Mouse (Mus musculus) liver, embryonic 11.5 days (tissue): Measurements from ENCODE around the gene Frmd8. TPM values are rescaled to one million over a fixed set of nuclear protein-coding genes. Genes with fewer than 3 reads are reported as not detected.
A peak's percentile ranks its signal among the peaks of the same experiment; 100 is the strongest.

Source experiments
- ATAC-seq: fragments of 200-750 bp; cut with Nextera tagmentation; replicated peaks from 2 replicates; pipeline ENCODE4 v1.8.0; 2017; ENCODE audit warnings: moderate number of reproducible peaks, mild to moderate bottlenecking, moderate TSS enrichment, moderate library complexity; ENCODE audit not compliant: low FRiP score
- DNase-seq: peaks from one replicate; pipeline ENCODE4 v3.0.0-alpha.2; 2017; ENCODE audit warnings: low spot score
- H3K27ac ChIP-seq: fragments of 300-500 bp; sonication (generic); 2 replicates; pipeline ENCODE4 v1.5.1; 2014; ENCODE audit warnings: mild to moderate bottlenecking, low read depth, low read length, control low read depth
- H3K27me3 ChIP-seq: fragments of 300-500 bp; sonication (generic); replicated peaks from 2 replicates; pipeline ENCODE4 v1.6.1; 2014; ENCODE audit warnings: low read length, mixed read lengths; ENCODE audit not compliant: control insufficient read depth, insufficient read depth
- H3K36me3 ChIP-seq: fragments of 300-500 bp; sonication (generic); 2 replicates; pipeline ENCODE4 v1.6.1; 2014; ENCODE audit warnings: mild to moderate bottlenecking, low read length, moderate library complexity, mixed read lengths; ENCODE audit not compliant: control insufficient read depth, insufficient read depth
- H3K4me1 ChIP-seq: fragments of 300-500 bp; sonication (generic); replicated peaks from 2 replicates; pipeline ENCODE4 v1.6.1; 2014; ENCODE audit warnings: low read length, mixed read lengths; ENCODE audit not compliant: control insufficient read depth, insufficient read depth
- H3K4me2 ChIP-seq: fragments of 300-500 bp; sonication (generic); 2 replicates; pipeline ENCODE4 v1.6.1; 2014; ENCODE audit warnings: mild to moderate bottlenecking, control low read depth, moderate library complexity
- H3K4me3 ChIP-seq: fragments of 300-500 bp; sonication (generic); 2 replicates; pipeline ENCODE4 v1.5.1; 2014; ENCODE audit warnings: low read depth, low read length, control low read depth
- H3K9ac ChIP-seq: fragments of 300-500 bp; sonication (generic); 2 replicates; pipeline ENCODE4 v1.6.1; 2014; ENCODE audit warnings: low read depth, low read length, control low read depth
- H3K9me3 ChIP-seq: fragments of 300-500 bp; sonication (generic); 2 replicates; pipeline ENCODE4 v1.6.1; 2016; ENCODE audit warnings: low read length, inconsistent platforms, mixed read lengths; ENCODE audit not compliant: control insufficient read depth
- WGBS: fragments of 180-500 bp; shearing (Covaris S2); extraction: QIAGEN DNeasy Blood & Tissue Kit; methylation state at CpG from one replicate; pipeline ENCODE4 v1.1.7; 2014; 5-methylcytosine and 5-hydroxymethylcytosine counted together
- polyA plus RNA-seq: library from polyadenylated mRNA; unstranded; fragments of >200 nt; fragmentation: Nextera tagmentation; extraction: Ambion mirVana; gene quantifications from 2 replicates; pipeline ENCODE4 v1.2.1, GENCODE M21; 2014

Frmd8 gene
- polyA plus RNA-seq, result 26.8 and 27.9 TPM in 2 replicates

DNA sequence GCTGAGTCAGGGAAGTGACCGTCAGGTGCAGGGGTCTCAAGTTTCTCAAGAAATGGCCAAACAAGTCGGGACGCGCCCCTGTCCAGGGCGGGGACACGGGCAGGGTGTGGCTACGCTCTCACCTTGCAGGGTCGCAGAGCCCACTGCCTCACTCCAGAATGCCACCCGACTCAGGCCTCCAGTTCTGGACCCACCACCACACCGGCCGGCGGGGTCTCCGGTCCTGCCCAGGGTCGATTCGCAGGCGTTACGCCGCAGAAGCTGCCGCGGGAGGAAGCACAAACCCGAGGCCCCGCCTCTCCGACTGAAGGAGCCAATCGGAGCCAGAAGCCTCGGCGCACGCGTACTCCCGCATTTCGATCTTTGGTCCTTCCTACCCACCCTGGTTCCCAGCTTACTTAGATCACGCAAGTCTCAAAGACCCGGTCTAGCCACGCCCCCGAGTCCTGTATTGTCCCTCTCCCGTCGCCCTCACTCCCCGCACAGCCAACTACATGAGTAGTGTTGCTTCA is at the start of gene Frmd8:
Gene Frmd8, minus strand, starts transcription at position 306 of the 512 bp plus-strand sequence.
- no peaks in the 10 kb centered on the region for H3K9me3 ChIP-seq
- H3K4me1 ChIP-seq, result peaks cover 47% of the 10 kb centered on the region
- H3K27ac ChIP-seq, result peak within 1 kb of the TSS; percentile 69
- H3K4me2 ChIP-seq, result peak within 1 kb of the TSS; percentile 78
- H3K9ac ChIP-seq, result peak within 1 kb of the TSS; percentile 88
- ATAC-seq, result peak; percentile 81
- DNase-seq, result peak; percentile 90
- no peaks in the 10 kb centered on the region for H3K27me3 ChIP-seq
- WGBS, result under 1% methylated on average over 37 of the region's 37 CpGs
- H3K4me3 ChIP-seq, result peak within 1 kb of the TSS; percentile 84
- peaks cover 4% of the 10 kb centered on the region; the same call in 1 of the 2 replicates for H3K36me3 ChIP-seq

DNA sequence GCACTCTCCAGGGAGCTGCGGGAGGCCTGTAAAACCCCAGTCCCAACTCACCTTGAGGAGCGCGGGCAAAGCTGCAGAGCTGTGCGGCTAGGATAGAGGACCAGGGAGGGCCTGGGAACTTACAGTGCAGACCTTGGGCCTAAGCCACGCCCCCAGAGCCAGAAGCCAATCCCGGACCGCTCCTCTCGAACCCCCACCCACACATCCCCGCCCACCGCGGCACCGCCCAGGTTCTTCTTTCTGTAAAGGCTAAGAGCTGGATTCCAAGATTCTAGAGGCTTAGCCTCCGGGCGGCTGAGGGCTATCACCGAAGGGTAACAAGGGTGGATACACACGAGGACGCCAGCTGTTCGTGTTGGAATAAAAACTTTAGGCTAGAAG is 49.6 kb upstream of the Frmd8 start, which contains the start of gene Cdc42ep2:
Gene Cdc42ep2, minus strand, starts transcription at position 104 of the 381 bp plus-strand sequence.
- H3K9me3 ChIP-seq, result no peaks in the 10 kb centered on the region
- peak within 1 kb of the TSS; percentile 96 for H3K4me2 ChIP-seq
- DNase-seq (peak; percentile 94), ATAC-seq (peak; percentile 89)
- H3K36me3 ChIP-seq, result no peaks in the 10 kb centered on the region
- H3K27ac ChIP-seq, result peak within 1 kb of the TSS; percentile 54
- H3K27me3 ChIP-seq, result no peaks in the 10 kb centered on the region; the same call in 1 of the 2 replicates
- H3K9ac ChIP-seq, result peak within 1 kb of the TSS; percentile 64
- 0% methylated on average over 18 of the region's 18 CpGs for WGBS
- peaks cover 36% of the 10 kb centered on the region for H3K4me1 ChIP-seq
- H3K4me3 ChIP-seq, result peak within 1 kb of the TSS; percentile 59

DNA sequence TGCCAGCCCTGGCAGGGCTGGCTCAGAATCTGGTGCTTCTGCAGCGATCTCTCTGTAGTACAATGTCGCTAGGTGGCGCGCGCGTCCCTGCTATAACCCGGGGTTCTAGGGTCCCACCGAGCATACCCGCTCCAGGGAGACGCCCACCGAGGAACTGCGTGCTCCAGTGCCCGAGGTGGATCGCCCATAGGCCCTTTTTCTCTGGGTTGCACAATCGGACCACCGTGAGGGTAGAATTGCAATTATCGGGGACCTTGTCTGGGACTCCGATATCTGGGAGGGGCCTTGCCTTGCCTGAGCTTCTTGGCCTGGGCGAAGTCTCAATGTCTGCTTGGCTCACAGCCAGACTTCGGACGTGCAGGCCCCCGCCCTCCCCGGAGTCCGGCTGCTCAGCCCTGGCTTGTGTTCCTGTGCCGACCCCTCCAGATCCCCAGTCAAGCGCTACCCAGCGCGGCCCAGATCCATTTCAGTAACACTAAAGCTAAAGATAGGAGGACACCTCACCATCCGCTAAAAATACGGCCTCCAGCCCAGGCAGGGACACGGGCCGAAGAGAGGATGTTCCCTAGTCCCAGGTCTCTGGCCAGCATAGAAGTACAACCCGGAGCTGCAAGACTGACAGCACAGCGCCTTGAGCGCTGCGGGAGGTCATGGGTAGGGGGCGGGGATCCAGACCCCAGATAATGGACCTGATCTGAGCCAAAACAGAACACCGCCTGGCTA is 49.1 kb upstream of the Frmd8 start:
- Histone ChIP-seq H3K27ac (peak overlapping the region; percentile 54), H3K9me3 (no peaks in the 10 kb centered on the region), H3K36me3 (no peaks in the 10 kb centered on the region), H3K4me3 (peak overlapping the region; percentile 59), H3K27me3 (no peaks in the 10 kb centered on the region; the same call in 1 of the 2 replicates), H3K9ac (peak overlapping the region; percentile 64), H3K4me1 (peaks cover 36% of the 10 kb centered on the region), H3K4me2 (peak overlapping the region; percentile 96)
- peak; percentile 95 for DNase-seq
- WGBS, result under 1% methylated on average over 38 of the region's 38 CpGs
- ATAC-seq, result peak; percentile 54

DNA sequence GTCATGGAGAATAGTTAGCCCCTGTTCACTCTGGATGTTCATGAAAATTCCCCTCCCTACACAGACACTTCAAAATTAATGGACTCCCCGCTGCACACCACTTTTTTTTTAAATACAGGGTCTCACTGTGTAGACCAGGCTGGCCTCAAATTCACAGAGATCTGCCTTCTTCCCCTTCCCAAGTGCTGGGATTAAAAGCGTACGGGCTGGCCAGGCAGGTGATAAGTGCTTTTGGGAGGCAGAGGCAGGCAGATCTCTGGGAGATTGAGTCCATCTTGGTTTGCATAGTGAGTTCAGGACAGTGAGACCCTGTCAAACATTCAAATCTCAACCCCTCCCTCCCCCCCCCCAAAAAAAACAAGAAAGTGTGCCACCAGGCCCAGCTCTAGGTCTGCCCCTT is 47.9 kb upstream of the Frmd8 start:
- no peak for DNase-seq
- Histone ChIP-seq H3K4me1 (peaks cover 32% of the 10 kb centered on the region), H3K36me3 (peaks cover 3% of the 10 kb centered on the region; the same call in 1 of the 2 replicates), H3K4me2 (peak overlapping the region; percentile 96), H3K9ac (0 out of 2 replicates have a peak overlapping the region, but pooled peaks have one; percentile 2), H3K27me3 (no peaks in the 10 kb centered on the region; the same call in 1 of the 2 replicates), H3K27ac (no peak overlapping the region), H3K4me3 (no peak overlapping the region), H3K9me3 (no peaks in the 10 kb centered on the region)
- no peak for ATAC-seq
- WGBS, result 87% methylated on average over 3 of the region's 3 CpGs

DNA sequence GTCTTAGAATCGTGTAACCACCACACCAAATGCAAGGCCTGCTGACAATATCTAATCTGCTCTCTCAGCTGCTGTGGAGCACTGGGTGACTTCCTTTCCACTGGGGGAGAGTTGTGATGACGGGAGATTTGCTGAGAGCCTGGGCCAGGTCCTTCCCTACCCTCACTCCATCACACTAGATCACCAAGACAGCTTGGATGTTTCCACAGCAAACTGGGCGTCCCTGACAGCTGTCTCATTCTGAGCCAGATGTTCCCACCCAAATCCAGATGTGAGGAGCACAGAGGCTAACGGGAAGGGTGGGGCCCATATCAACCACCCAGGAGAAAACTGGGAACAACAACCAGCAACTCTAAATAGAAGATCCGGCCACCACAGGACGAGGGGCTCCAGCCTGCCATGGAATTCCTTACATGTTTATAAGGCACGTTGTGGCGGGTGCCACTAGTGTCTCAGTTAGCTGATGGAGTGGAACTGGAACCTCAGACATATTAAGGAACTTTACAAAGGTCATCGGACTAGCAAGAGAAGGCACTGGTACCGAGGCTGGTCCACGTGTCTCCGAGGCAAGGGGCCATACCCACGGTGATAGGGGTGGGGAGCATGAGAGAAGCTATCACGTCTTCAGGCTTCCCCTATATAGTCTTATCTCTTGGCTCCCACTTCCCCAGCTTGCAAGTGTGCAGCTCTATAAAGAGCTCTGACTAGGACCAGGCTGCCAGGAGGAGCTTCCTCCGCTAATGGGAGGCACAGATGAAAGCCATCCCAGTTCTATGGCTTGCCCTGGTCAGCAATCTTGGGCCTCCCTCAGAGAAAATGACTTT is 47.3 kb upstream of the Frmd8 start:
- Histone ChIP-seq H3K9ac (peak overlapping the region; percentile 47), H3K27me3 (no peaks in the 10 kb centered on the region; the same call in 1 of the 2 replicates), H3K4me2 (peak overlapping the region; percentile 96), H3K9me3 (no peaks in the 10 kb centered on the region), H3K27ac (peak overlapping the region; percentile 79), H3K4me3 (peak overlapping the region; percentile 24), H3K36me3 (peaks cover 5% of the 10 kb centered on the region), H3K4me1 (peaks cover 32% of the 10 kb centered on the region)
- DNase-seq (no peak), ATAC-seq (peak; percentile 80)
- WGBS, result 47% methylated on average over 15 of the region's 15 CpGs

DNA sequence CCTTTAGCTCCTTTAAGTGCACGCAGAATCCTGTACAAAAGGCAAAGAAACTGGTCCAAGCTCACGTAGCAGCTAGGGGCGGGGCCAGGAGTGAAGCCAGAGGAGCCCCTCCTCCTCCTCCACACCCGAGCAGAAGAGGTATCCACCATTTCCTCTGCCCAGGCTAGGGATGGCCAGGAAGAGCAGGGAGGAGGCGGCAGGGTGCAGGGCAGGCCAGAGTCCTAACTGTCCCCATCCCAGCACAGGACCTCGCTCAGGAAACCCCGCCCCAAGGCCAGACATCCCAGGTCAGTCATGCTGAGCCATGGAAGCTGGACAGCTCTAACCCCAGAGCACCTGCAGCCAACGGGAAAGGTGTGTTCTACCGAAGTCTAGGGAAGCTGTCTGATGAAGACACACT is 46.6 kb upstream of the Frmd8 start:
- H3K36me3 ChIP-seq, result peaks cover 10% of the 10 kb centered on the region
- peaks cover 32% of the 10 kb centered on the region for H3K4me1 ChIP-seq
- no peak for DNase-seq
- no peaks in the 10 kb centered on the region for H3K9me3 ChIP-seq
- 21% methylated on average over 9 of the region's 9 CpGs for WGBS
- H3K9ac ChIP-seq, result peak overlapping the region; percentile 47
- H3K4me3 ChIP-seq, result peak overlapping the region; percentile 24
- 0 out of 2 replicates have a peak, but pooled peaks have one; percentile 15 for ATAC-seq
- peak overlapping the region; percentile 79 for H3K27ac ChIP-seq
- H3K27me3 ChIP-seq, result no peaks in the 10 kb centered on the region; the same call in 1 of the 2 replicates
- peak overlapping the region; percentile 96 for H3K4me2 ChIP-seq

DNA sequence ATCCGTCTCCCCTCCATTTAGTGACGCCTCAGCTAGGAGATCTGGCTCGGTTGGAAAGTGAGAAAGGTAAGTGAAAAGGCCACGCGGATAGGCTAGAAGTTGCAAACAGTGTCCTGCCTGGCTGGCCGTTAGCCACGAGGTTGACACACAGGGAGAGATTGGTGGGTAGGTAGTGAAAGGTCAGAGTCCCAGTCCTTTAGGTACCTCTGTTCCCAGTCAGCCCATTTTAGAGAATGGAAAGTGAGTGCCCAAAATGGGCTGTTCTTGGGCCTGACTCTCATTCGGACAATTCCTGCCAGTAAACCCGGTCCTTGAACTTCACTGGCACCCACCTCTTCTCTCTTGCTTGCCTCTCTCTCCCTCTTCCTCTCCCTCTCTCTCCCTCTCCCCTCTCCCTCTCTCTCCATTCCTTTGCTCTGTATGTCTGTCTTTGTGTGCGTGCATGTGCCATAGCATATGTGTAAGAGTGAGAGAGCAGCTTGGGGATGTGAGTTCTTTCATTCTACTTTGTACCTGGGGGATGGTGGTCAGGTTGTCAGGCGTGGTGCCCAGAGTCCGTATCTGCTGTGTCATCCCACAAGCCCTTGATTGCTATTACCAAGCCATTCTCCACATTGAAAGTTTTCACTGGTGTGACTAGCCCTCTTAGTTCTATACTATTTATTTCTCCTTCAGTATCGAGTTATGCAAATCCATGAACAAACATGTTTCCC is 38.1 kb upstream of the Frmd8 start, which contains the start of gene Dpf2:
Gene Dpf2, minus strand, starts transcription at position 4 of the 713 bp plus-strand sequence.
- DNase-seq, result no peak
- Histone ChIP-seq H3K27ac (peak within 1 kb of the TSS; percentile 73), H3K9ac (peak within 1 kb of the TSS; percentile 94), H3K27me3 (no peaks in the 10 kb centered on the region), H3K4me3 (peak within 1 kb of the TSS; percentile 98), H3K9me3 (no peaks in the 10 kb centered on the region), H3K36me3 (peaks cover 10% of the 10 kb centered on the region), H3K4me1 (peaks cover 34% of the 10 kb centered on the region), H3K4me2 (peak within 1 kb of the TSS; percentile 69)
- ATAC-seq, result peak; percentile 33
- WGBS, result 12% methylated on average over 13 of the region's 13 CpGs
